Mouse (Mus musculus): Measurements from ENCODE around the gene Vmn1r175.
"Not testable (repeated sequence)": the region's sequence is repeated elsewhere in the genome, so short reads cannot be mapped to it uniquely, and the experiment has no call there.

Gene Vmn1r175

GRCm38 (mm10) chr7:23810543-23810942 is at the start of gene Vmn1r175:
Gene Vmn1r175, minus strand, starts transcription at chr7:23810643.
- not testable (repeated sequence) for DNase-seq (ENCODE audit: low read depth, low spot score)

DNA sequence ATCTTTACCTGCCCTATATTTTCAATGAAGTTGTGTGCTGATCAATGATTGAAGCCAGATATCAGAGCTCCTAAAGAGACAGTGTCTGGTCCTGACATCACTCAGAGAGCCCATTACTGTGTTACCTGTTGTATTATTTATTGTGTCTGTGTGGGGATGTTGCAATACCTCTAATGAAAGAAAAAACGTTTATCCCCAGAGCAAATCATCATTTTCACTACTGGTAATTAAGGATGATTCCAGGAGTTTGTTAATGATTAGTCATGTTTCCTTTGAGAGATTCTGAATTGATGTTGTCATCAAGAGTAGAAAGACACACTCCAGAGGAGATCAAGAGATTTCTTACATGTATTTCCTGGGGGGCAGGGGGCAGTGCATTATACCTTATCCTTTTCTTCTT is 26.8 kb upstream of the Vmn1r175 start, which contains the start of gene Vmn1r176:
Gene Vmn1r176 (minus strand): TSS at position 101 of the 400 bp plus-strand sequence.
- not testable (repeated sequence) for DNase-seq (ENCODE audit: low read depth, low spot score)

- no peak for DNase-seq (ENCODE audit: low read depth, low spot score)
Measured at GRCm38 (mm10) chr7:23784526-23784925, 25.9 kb downstream of the Vmn1r175 start.
